Mouse (Mus musculus) ES-Bruce4 (cell line): Measurements from ENCODE around the gene Pofut1. TPM values are rescaled to one million over a fixed set of nuclear protein-coding genes. Genes with fewer than 3 reads are reported as not detected.

Source experiments
- H3K27ac ChIP-seq: 2 replicates; pipeline ENCODE4 v1.5.1; 2012; ENCODE audit warnings: low read length, inconsistent platforms; ENCODE audit not compliant: insufficient read depth
- H3K27me3 ChIP-seq: 2 replicates; pipeline ENCODE4 v1.6.1; 2012; ENCODE audit warnings: mild to moderate bottlenecking, low read length, inconsistent platforms; ENCODE audit not compliant: control insufficient read depth, poor library complexity, insufficient read depth, severe bottlenecking
- H3K36me3 ChIP-seq: 2 replicates; pipeline ENCODE4 v1.6.1; 2012; ENCODE audit warnings: inconsistent platforms, mild to moderate bottlenecking, low read length, moderate library complexity; ENCODE audit not compliant: control insufficient read depth, poor library complexity, insufficient read depth, severe bottlenecking
- H3K4me1 ChIP-seq: one replicate; pipeline ENCODE4 v1.8.1; 2011; ENCODE audit warnings: low read length; ENCODE audit not compliant: control insufficient read depth, insufficient read depth
- H3K4me3 ChIP-seq: 2 replicates; pipeline ENCODE4 v1.5.1; 2011; ENCODE audit warnings: low read depth, mild to moderate bottlenecking, low read length
- H3K9ac ChIP-seq: 2 replicates; pipeline ENCODE4 v1.6.1; 2012; ENCODE audit warnings: low read depth, mild to moderate bottlenecking, inconsistent platforms; ENCODE audit not compliant: poor library complexity, severe bottlenecking
- H3K9me3 ChIP-seq: replicated peaks from 2 replicates; pipeline ENCODE4 v1.6.1; 2012; ENCODE audit warnings: mild to moderate bottlenecking, low read length, inconsistent platforms; ENCODE audit not compliant: control insufficient read depth, poor library complexity, insufficient read depth, severe bottlenecking
- CTCF ChIP-seq: IDR thresholded peaks from one replicate; pipeline ENCODE4 v1.8.1; 2011; ENCODE audit warnings: low read depth, low read length
- EP300 ChIP-seq: IDR thresholded peaks from 2 replicates; pipeline ENCODE4 v1.6.1; 2011; ENCODE audit warnings: low read depth, low read length; ENCODE audit not compliant: insufficient read depth
- POLR2A ChIP-seq: IDR thresholded peaks from one replicate; pipeline ENCODE4 v1.8.1; 2011; ENCODE audit warnings: low read length; ENCODE audit not compliant: insufficient read depth
- polyA plus RNA-seq: library from polyadenylated mRNA; stranded (reverse); fragments of >200 nt; gene quantifications from 2 replicates; pipeline ENCODE4 v1.2.4, GENCODE M21; 2011; ENCODE audit warnings: low read depth; ENCODE audit not compliant: missing spikeins, insufficient read depth, insufficient read length

The Pofut1 gene
- polyA plus RNA-seq, 1 experiment, result 25.6 TPM

DNA sequence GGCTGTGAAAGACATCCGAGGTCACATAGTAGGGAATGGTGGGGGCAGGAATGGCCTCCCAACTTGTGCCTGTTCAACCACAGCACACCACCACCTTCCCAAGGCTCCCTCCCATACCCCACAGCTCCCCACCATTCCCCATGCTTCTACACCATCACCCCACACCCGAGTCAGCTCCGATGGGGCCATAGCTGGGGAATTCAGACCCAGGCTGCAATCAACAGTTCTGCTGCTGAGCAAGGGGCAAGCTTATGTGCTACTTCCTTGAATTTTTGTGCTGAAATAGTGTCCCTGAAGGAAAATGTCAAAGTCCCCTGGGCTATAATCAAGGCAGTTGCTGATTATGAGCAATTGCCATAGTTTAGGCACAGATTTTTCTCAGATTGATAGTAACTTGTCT, 22.8 kb upstream of the Pofut1 start:
- no peaks in the 10 kb centered on the region for H3K4me1 ChIP-seq
- TF ChIP-seq EP300, result no peak
- TF ChIP-seq CTCF, result no peak
- TF ChIP-seq POLR2A, result no peak
- H3K9me3 ChIP-seq, result no peaks in the 10 kb centered on the region
- no peaks in the 10 kb centered on the region for H3K36me3 ChIP-seq
- H3K4me3 ChIP-seq, result no peak overlapping the region
- H3K27ac ChIP-seq, result no peak overlapping the region
- H3K27me3 ChIP-seq, result no peaks in the 10 kb centered on the region
- no peak overlapping the region for H3K9ac ChIP-seq

DNA sequence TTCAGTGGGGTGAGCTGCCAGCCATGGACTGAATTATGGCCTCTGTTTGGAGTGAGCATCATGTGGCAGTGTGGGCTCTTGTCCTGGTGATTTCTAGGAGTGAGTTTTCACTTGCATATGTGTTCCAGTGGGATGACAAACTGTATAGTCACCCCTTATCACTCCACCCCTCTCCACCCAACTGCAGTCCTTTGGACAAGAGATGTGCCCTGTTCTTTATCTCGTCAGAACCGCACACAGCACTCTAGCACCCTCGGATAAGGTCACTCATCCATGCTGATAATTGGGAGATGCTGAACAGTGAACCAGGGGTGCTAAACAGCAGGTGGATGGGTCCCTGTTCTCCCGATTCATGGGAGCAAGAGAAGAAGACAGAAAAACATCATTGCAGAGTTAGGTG, 19.7 kb upstream of the Pofut1 start:
- Histone ChIP-seq H3K9ac (no peak overlapping the region), H3K36me3 (no peaks in the 10 kb centered on the region), H3K9me3 (no peaks in the 10 kb centered on the region), H3K27me3 (no peaks in the 10 kb centered on the region), H3K27ac (no peak overlapping the region), H3K4me1 (no peaks in the 10 kb centered on the region), H3K4me3 (no peak overlapping the region)
- TF ChIP-seq CTCF (no peak), EP300 (no peak), POLR2A (no peak)

DNA sequence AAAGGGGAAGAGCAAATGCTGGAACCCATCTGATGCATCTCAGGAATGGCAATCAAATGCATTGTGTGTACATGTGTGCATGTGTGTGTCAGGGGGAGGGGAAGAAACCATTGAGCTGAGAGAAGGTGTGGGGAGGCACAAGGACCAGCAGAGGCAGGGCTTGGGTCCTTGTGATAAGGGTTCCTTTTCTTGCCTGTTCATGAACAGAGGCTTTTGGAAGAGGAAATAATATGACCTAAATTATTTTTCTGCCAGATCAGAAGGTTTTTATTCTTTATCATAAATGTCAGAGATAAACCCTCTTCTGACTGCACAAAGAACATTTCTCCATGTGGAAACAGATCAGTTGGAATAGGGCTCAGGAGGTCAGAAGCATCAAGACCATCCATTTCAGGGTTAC, 19.2 kb upstream of the Pofut1 start:
- Histone ChIP-seq H3K4me3 (no peak overlapping the region), H3K27me3 (no peaks in the 10 kb centered on the region), H3K9me3 (no peaks in the 10 kb centered on the region), H3K27ac (no peak overlapping the region), H3K4me1 (no peaks in the 10 kb centered on the region), H3K9ac (no peak overlapping the region), H3K36me3 (no peaks in the 10 kb centered on the region)
- TF ChIP-seq CTCF (no peak), POLR2A (no peak), EP300 (no peak)

DNA sequence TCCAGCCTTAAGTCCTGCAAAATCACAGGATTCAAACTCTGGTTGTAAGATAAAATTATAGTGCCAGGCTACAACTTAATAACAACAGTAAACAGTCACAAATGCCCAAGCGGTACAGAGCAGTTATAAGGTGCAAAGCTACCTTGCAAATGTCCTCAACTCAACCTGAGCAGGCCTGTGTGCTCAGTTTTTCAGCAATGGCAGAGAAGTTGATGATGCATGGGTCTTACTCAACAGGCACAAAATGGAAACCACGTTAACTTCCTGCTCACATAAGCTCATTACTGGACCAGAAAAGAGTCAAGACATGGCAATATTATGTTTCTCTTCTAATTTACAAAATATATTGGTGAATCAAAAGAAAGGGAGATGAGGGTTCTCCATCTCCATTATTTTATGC, 18.8 kb upstream of the Pofut1 start:
- H3K27ac ChIP-seq, result no peak overlapping the region
- no peak overlapping the region for H3K9ac ChIP-seq
- no peaks in the 10 kb centered on the region for H3K4me1 ChIP-seq
- no peak overlapping the region for H3K4me3 ChIP-seq
- TF ChIP-seq EP300, result no peak
- TF ChIP-seq CTCF, result no peak
- H3K27me3 ChIP-seq, result no peaks in the 10 kb centered on the region
- H3K9me3 ChIP-seq, result no peaks in the 10 kb centered on the region
- H3K36me3 ChIP-seq, result no peaks in the 10 kb centered on the region

DNA sequence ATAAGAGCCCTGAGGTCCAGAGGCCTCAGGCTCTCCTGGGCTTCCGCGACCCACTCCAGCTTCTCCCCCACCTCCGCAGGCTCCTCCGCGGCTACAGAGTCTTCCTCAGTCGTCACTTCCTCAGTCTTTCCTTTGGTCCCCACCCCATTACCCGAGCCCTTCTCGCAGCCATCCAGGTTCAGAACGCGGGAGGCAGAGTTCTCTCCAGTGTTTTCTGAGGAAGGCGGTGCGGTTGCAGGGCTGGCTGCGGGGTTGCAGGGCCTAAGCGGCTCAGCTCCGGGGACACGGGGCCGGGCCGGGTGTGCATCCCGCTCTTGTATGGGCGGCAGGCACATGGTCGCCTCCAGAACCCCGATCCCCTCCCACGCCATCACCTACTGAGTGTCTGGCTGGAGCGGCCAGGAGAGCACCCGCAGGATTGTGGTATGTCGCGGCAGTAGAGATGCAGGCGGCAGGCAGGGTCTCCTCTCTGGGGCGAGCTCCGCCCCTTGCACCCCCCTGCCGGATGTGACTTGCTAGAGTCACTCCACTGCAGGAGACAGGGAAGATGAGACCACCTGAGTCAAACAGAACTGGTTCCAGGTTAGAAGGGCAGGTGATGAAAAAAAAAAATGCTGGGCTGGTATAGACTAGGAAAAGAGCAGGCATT, 16.3 kb upstream of the Pofut1 start, which contains the start of gene Tspyl3:
Tspyl3 (minus strand) TSS at position 496 of the 649 bp plus-strand sequence.
- H3K4me3 ChIP-seq, result peak within 1 kb of the TSS; percentile 91
- H3K9ac ChIP-seq, result peak within 1 kb of the TSS; percentile 82
- no peaks in the 10 kb centered on the region for H3K4me1 ChIP-seq
- TF ChIP-seq POLR2A, result no peak
- TF ChIP-seq EP300, result no peak
- no peak for TF ChIP-seq CTCF
- H3K9me3 ChIP-seq, result no peaks in the 10 kb centered on the region
- H3K27ac ChIP-seq, result no peak within 1 kb of the TSS
- H3K27me3 ChIP-seq, result no peaks in the 10 kb centered on the region
- H3K36me3 ChIP-seq, result peaks cover 4% of the 10 kb centered on the region; the same call in 1 of the 2 replicates

DNA sequence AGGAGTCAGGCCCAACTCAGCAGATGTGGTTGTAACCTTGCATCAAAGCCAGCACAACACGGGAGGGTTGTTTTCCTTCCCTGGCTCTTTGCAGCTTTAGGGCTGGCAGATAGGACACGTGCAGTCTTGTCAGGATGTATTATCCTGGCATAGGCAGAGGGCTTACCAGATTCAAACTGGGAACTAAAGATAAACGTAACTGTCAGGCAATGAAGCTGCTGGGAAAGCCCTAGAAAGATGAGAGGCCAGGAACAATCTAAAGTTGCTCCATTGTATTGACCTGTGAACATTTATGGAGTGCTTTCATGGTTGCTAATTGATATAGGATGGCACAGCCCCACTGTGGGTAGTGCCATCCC, 15.8 kb upstream of the Pofut1 start:
- H3K9me3 ChIP-seq, result no peaks in the 10 kb centered on the region
- H3K27me3 ChIP-seq, result no peaks in the 10 kb centered on the region
- H3K27ac ChIP-seq, result no peak overlapping the region
- no peaks in the 10 kb centered on the region for H3K4me1 ChIP-seq
- H3K36me3 ChIP-seq, result peaks cover 4% of the 10 kb centered on the region; the same call in 1 of the 2 replicates
- peak overlapping the region; percentile 91; the same call in 1 of the 2 replicates for H3K4me3 ChIP-seq
- no peak for TF ChIP-seq EP300
- H3K9ac ChIP-seq, result peak overlapping the region; percentile 82
